Mouse (Mus musculus) layer of hippocampus, adult 18-20 months (tissue): ENCODE results near the gene Cyp4f17. TPM values are rescaled to one million over a fixed set of nuclear protein-coding genes. Genes with fewer than 3 reads are reported as not detected.
A peak's percentile ranks its signal among the peaks of the same experiment; 100 is the strongest.
"Not testable (repeated sequence)": the region's sequence is repeated elsewhere in the genome, so short reads cannot be mapped to it uniquely, and the experiment has no call there.

Source experiments
- DNase-seq, 2 experiments: peaks; one replicate each; pipeline ENCODE4 v3.0.0; 2022; ENCODE audit warnings: low spot score in 2 of 2
- total RNA-seq, 2 experiments: library from RNA; stranded (reverse); gene quantifications; 2 replicates each; pipeline ENCODE4 v1.2.3; 2021

Cyp4f17 gene
- total RNA-seq, 2 experiments from 2014 or later = 2.7 to 4.4 TPM

- DNase-seq = not testable (repeated sequence)
These were observed 20.5 kb downstream of the Cyp4f17 start for GRCm38 (mm10) chr17:32526341-32526740.

DNA sequence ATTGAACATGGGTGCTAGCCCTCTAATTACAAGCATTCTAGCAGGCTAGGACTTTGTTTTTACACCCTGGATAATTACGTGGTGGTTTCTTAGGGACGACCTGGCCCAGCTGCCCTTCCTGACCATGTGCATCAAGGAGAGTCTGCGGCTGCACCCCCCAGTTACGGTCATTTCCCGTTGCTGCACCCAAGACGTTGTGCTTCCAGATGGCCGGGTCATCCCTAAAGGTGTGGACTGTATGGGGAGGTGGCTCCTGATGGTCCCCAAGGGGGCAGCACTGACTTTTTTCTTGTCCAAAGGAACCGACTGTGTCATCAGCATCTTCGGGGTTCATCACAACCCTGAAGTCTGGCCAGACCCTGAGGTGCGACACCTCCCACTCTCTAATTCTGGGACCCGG is 21.9 kb downstream of the Cyp4f17 start:
- DNase-seq = no peak

- peak; percentile 66 to 89 for DNase-seq
These were observed 22.8 kb downstream of the Cyp4f17 start for GRCm38 (mm10) chr17:32528408-32529337.

DNA sequence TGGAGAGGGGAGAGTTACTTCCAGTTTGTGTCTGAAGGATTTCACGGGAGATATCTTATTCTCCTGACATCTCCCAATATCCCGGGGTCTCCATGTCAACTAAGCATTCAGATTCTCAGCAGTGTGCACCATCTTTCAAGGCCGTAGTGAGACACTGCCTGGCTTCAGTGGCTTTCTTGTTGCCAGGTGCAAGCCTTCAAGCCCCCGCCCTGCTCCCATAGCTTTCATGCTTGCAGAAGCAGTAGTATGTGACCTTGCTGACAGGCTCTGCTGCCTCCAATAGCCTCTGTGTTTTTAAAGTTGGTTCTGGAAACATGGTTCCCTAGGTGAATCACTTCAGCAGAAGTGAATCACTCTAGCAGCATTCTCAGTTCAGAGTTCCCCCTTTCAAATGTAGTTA is 26.5 kb downstream of the Cyp4f17 start:
- DNase-seq = not testable (repeated sequence)

- no peak for DNase-seq
These were observed 28.2 kb downstream of the Cyp4f17 start for GRCm38 (mm10) chr17:32534068-32534467.

GRCm38 (mm10) chr17:32536051-32536866 is 30.4 kb downstream of the Cyp4f17 start, which contains the start of gene Cyp4f16:
Gene Cyp4f16, plus strand, starts transcription at chr17:32536558.
- peak; percentile 64 to 74 for DNase-seq

DNA sequence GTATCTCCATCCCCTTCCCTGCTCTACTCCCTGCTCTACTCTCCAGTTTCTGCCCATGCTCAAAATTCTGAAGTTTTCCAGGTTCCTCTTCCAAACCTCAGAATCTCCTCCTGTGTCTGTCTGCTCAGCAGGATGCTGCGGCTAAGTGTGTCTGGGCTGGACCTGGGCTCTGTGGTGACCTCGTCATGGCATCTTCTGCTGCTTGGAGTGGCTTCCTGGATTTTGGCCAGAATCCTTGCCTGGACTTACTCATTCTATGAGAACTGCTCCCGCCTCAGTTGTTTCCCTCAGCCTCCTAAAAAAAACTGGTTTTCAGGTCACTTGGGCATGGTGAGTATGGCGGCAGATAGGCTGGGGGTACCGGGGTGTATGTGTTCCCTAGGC is 31.0 kb downstream of the Cyp4f17 start:
- no peak for DNase-seq

DNA sequence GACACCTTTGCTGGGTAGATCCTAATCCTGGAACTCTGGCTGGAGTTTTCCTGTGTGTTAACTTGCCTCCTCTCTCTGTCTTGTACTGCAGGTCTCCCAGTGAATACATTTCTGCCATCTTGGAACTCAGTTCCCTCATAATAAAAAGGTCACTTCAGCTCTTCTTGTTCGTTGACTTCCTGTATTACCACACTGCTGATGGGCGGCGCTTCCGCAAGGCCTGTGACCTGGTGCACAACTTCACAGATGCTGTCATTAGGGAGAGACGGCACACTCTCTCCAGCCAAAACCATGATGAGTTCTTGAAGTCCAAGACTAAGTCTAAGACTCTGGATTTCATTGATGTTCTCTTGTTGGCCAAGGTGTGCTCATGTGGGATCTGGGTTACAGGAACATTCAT is 38.9 kb downstream of the Cyp4f17 start:
- not testable (repeated sequence) for DNase-seq

DNA sequence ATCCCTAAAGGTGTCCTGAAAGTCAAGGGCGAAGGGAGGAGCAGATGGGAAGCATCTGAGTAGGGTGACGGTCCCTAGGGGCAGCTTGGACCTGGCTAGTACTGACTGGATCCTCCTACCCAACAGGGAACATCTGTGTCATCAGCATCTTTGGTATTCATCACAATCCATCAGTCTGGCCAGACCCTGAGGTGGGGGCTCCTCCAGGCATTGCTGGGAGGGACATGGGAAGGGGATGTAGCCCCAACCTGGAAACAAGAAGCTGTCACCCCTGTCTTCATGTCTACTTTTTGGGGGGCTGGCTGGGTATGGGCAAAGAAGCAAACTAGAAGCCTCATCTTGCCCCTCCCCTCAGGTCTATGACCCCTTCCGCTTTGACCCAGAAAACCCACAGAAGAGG is 44.5 kb downstream of the Cyp4f17 start:
- not testable (repeated sequence) for DNase-seq

GRCm38 (mm10) chr17:32550900-32551770 is 45.3 kb downstream of the Cyp4f17 start:
- DNase-seq = peak; percentile 69 to 90

GRCm38 (mm10) chr17:32553016-32553415 is 47.2 kb downstream of the Cyp4f17 start:
- not testable (repeated sequence) for DNase-seq

DNA sequence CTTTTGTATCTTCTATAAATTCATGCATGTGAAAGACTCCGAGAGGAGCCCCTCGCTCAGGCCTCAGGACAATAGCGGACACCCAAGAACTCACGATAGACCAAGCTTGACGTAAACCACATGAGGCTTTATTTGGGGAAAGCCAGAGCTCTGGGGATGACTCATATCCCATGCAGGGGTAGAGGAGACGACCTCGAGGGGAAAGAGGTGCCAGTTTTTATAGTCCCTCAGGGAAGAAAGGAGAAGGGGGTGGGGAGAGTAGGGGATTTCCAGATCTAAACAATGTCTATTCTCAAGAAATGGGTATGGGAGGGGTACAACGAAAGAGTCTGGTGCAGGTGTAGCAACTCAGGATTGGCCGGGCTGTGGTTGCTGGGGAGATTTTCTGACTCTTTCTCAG is 48.5 kb downstream of the Cyp4f17 start:
- DNase-seq = not testable (repeated sequence)

DNA sequence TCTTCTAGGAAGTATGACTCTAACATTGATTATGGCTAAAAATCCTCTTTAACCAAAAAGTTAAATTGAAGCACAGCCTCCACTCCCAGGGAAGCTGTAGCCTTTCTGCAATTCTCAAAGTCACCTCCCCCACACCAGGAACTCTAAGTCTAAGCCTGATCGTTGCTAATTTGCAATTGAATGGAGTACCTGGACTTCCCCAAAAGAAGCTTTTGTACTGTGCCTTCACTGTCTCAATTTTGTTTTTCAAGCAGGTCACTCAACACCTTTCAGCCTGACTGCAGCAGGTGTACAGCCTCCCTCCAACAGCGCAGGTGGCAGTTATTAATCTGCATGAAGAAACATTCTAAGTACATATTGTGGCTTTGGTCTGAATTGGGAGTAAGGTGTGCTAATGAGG is 57.5 kb downstream of the Cyp4f17 start:
- not testable (repeated sequence) for DNase-seq

DNA sequence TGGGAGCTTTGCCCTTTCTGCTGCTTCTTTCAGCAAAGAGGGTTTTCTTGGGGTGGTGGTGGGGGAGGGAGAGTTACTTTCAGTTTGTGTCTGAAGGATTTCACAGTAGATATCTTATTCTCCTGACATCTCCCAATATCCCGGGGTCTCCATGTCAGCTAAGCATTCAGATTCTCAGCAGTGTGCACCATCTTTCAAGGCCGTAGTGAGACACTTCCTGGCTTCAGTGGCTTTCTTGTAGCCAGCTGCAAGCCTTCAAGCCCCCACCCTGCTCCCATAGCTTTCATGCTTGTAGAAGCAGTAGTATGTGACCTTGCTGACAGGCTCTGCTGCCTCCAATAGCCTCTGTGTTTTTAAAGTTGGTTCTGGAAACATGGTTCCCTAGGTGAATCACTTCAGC is 67.4 kb downstream of the Cyp4f17 start:
- not testable (repeated sequence) for DNase-seq

GRCm38 (mm10) chr17:32577496-32578186 is 71.8 kb downstream of the Cyp4f17 start:
- no peak for DNase-seq

Other genes with a start within 250 kb of the Cyp4f17 start
- gene Brd4, start 221.3 kb upstream of the Cyp4f17 start, total RNA-seq = 100 to 1,000 TPM; 109 to 119 TPM
- gene Akap8, start 184.8 kb upstream of the Cyp4f17 start, total RNA-seq = 10 to 100 TPM; 79.0 to 84.6 TPM
- gene Akap8l, start 155.4 kb upstream of the Cyp4f17 start, total RNA-seq = 100 to 1,000 TPM; 185 to 206 TPM
- 10 to 100 TPM; 48.4 to 51.2 TPM for gene Wiz, start 116.6 kb upstream of the Cyp4f17 start, total RNA-seq
- 1 to 10 TPM; 3.2 to 5.0 TPM for gene Rasal3, start 102.5 kb upstream of the Cyp4f17 start, total RNA-seq
- not detected for gene Pglyrp2, start 81.9 kb upstream of the Cyp4f17 start, total RNA-seq
- under 1 TPM in 1 of 2 experiments, not detected in 1; 0.20 TPM for gene Cyp4f39, start 53.3 kb upstream of the Cyp4f17 start, total RNA-seq
- gene Cyp4f16, start 30.5 kb downstream of the Cyp4f17 start, total RNA-seq = 1 to 10 TPM; 5.2 to 6.0 TPM
- gene Cyp4f37, start 115.3 kb downstream of the Cyp4f17 start, total RNA-seq = not detected
- gene Cyp4f40, start 152.8 kb downstream of the Cyp4f17 start, total RNA-seq = not detected
- gene Cyp4f15, start 179.6 kb downstream of the Cyp4f17 start, total RNA-seq = 10 to 100 TPM; 18.9 to 19.8 TPM